Mouse (Mus musculus): ENCODE data around the gene Taok3. TPM values are rescaled to one million over a fixed set of nuclear protein-coding genes. Genes with fewer than 3 reads are reported as not detected.

Gene Taok3
- polyA plus RNA-seq, 1 experiment = 7.7 TPM

DNA sequence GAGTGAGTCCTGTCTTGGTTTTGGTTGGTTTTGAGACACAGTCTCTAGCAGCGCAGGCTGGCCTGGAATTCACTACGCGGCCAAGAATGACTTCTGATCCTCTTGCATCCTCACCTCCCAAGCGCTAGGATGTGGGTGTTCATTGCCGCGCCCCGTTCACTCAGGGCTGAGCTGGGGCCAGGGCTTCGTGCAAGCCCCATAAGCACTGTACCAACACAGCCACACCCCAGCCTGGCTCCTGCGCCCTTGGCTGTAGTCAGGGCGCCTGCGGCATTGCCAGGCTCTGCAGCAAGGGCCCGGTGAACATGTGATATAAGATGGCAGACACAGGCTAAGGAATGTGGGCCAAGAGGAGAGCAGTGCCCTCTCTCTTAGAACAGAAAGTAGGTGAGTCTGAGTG lies 149.5 kb downstream of the Taok3 start:
- Histone ChIP-seq H3K27me3 (ENCODE audit: control insufficient read depth, insufficient read depth, insufficient read length) (no peaks in the 10 kb centered on the region), H3ac (ENCODE audit: control insufficient read depth, insufficient read length) (no peak overlapping the region), H3K4me2 (ENCODE audit: low read depth) (no peak overlapping the region), H3K79me2 (ENCODE audit: control insufficient read depth, insufficient read depth) (no peaks in the 10 kb centered on the region), H3K36me3 (ENCODE audit: control insufficient read depth, insufficient read depth) (no peaks in the 10 kb centered on the region), H3K4me3 (no peak overlapping the region)
- TF ChIP-seq SRF (IDR thresholded peaks at IDR 0.05; ENCODE audit: control insufficient read depth, insufficient read length, low read depth) (no peak), REST (IDR thresholded peaks at IDR 0.05; ENCODE audit: insufficient read depth, insufficient read length) (no peak), E2F4 (IDR thresholded peaks at IDR 0.05; ENCODE audit: insufficient read depth) (no peak), POLR2AphosphoS2 (IDR thresholded peaks at IDR 0.05; ENCODE audit: insufficient read length, low read depth) (no peak), MAX (IDR thresholded peaks at IDR 0.05; ENCODE audit: low read depth) (no peak), USF1 (IDR thresholded peaks at IDR 0.05; ENCODE audit: low read depth) (no peak), POLR2A (IDR thresholded peaks at IDR 0.05; ENCODE audit: insufficient read length, low read depth) (no peak), TCF3 (IDR thresholded peaks at IDR 0.05; ENCODE audit: insufficient read length, low read depth) (no peak), MYOG (IDR thresholded peaks at IDR 0.05; ENCODE audit: control insufficient read depth in 1 of 3, insufficient read depth in 1 of 3, insufficient read length in 2 of 3, low read depth in 2 of 3) (no peak), TCF12 (IDR thresholded peaks at IDR 0.05; ENCODE audit: insufficient read depth, poor library complexity, severe bottlenecking) (no peak), CEBPB (IDR thresholded peaks at IDR 0.05; ENCODE audit: insufficient read depth, poor library complexity, severe bottlenecking) (no peak), MYOD1 (IDR thresholded peaks at IDR 0.05; ENCODE audit: control insufficient read depth in 1 of 3, insufficient read length in 2 of 3, low read depth in 2 of 3) (no peak)

DNA sequence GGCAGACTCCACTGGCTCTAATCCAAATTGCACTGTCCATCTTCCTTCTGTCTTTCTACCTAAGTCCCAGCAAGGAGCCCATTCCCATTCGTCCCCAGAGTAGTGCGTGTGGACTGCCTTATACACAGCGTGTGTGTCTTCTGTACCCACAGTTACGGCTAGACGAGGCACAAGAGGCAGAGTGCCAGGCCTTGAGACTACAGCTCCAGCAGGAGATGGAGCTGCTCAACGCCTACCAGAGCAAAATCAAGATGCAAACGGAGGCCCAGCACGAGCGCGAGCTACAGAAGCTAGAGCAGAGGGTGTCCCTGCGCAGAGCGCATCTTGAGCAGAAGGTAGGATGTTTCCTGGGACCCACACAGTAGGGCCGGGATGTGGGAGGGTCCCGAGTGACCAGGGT lies 152.0 kb downstream of the Taok3 start:
- Histone ChIP-seq H3K4me3 (no peak overlapping the region), H3ac (ENCODE audit: control insufficient read depth, insufficient read length) (no peak overlapping the region), H3K36me3 (ENCODE audit: control insufficient read depth, insufficient read depth) (no peaks in the 10 kb centered on the region), H3K27me3 (ENCODE audit: control insufficient read depth, insufficient read depth, insufficient read length) (no peaks in the 10 kb centered on the region), H3K79me2 (ENCODE audit: control insufficient read depth, insufficient read depth) (no peaks in the 10 kb centered on the region), H3K4me2 (ENCODE audit: low read depth) (no peak overlapping the region)
- TF ChIP-seq SRF (IDR thresholded peaks at IDR 0.05; ENCODE audit: control insufficient read depth, insufficient read length, low read depth) = no peak
- no peak for TF ChIP-seq REST (IDR thresholded peaks at IDR 0.05; ENCODE audit: insufficient read depth, insufficient read length)
- no peak for TF ChIP-seq POLR2AphosphoS2 (IDR thresholded peaks at IDR 0.05; ENCODE audit: insufficient read length, low read depth)
- TF ChIP-seq MYOG (IDR thresholded peaks at IDR 0.05; ENCODE audit: control insufficient read depth in 1 of 3, insufficient read depth in 1 of 3, insufficient read length in 2 of 3, low read depth in 2 of 3) = no peak
- no peak for TF ChIP-seq CEBPB (IDR thresholded peaks at IDR 0.05; ENCODE audit: insufficient read depth, poor library complexity, severe bottlenecking)
- TF ChIP-seq TCF12 (IDR thresholded peaks at IDR 0.05; ENCODE audit: insufficient read depth, poor library complexity, severe bottlenecking) = no peak
- no peak for TF ChIP-seq TCF3 (IDR thresholded peaks at IDR 0.05; ENCODE audit: insufficient read length, low read depth)
- TF ChIP-seq MYOD1 (IDR thresholded peaks at IDR 0.05; ENCODE audit: control insufficient read depth in 1 of 3, insufficient read length in 2 of 3, low read depth in 2 of 3) = no peak
- TF ChIP-seq USF1 (IDR thresholded peaks at IDR 0.05; ENCODE audit: low read depth) = no peak
- TF ChIP-seq POLR2A (IDR thresholded peaks at IDR 0.05; ENCODE audit: insufficient read length, low read depth) = no peak
- TF ChIP-seq MAX (IDR thresholded peaks at IDR 0.05; ENCODE audit: low read depth) = no peak

DNA sequence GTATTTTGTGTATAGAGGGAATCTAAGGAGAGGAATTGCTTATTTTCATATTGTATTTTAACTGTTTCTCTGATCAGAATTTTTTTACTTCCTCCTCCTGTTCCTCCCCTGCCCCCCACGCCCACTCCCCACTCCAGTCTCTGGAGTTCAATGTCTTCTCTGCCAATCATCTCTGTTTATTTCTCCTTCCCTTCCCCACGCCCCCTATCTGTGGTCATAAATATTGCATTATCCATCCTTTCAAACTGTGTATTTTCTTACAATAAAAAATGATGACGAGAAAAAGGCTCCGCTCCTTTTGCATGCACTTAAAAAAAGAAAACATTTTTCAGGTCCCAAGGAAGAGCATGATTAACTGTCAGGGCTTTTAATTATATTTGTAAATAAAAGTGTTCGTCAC lies 154.9 kb downstream of the Taok3 start:
- no peak overlapping the region for H3ac ChIP-seq (ENCODE audit: control insufficient read depth, insufficient read length)
- no peaks in the 10 kb centered on the region for H3K27me3 ChIP-seq (ENCODE audit: control insufficient read depth, insufficient read depth, insufficient read length)
- H3K4me2 ChIP-seq (ENCODE audit: low read depth) = no peak overlapping the region
- H3K79me2 ChIP-seq (ENCODE audit: control insufficient read depth, insufficient read depth) = no peaks in the 10 kb centered on the region
- H3K36me3 ChIP-seq (ENCODE audit: control insufficient read depth, insufficient read depth) = no peaks in the 10 kb centered on the region
- TF ChIP-seq POLR2A (IDR thresholded peaks at IDR 0.05; ENCODE audit: insufficient read length, low read depth) = no peak
- no peak for TF ChIP-seq MYOG (IDR thresholded peaks at IDR 0.05; ENCODE audit: control insufficient read depth in 1 of 3, insufficient read depth in 1 of 3, insufficient read length in 2 of 3, low read depth in 2 of 3)
- no peak for TF ChIP-seq TCF12 (IDR thresholded peaks at IDR 0.05; ENCODE audit: insufficient read depth, poor library complexity, severe bottlenecking)
- TF ChIP-seq MAX (IDR thresholded peaks at IDR 0.05; ENCODE audit: low read depth) = no peak
- TF ChIP-seq POLR2AphosphoS2 (IDR thresholded peaks at IDR 0.05; ENCODE audit: insufficient read length, low read depth) = no peak
- no peak for TF ChIP-seq TCF3 (IDR thresholded peaks at IDR 0.05; ENCODE audit: insufficient read length, low read depth)
- TF ChIP-seq USF1 (IDR thresholded peaks at IDR 0.05; ENCODE audit: low read depth) = no peak
- TF ChIP-seq MYOD1 (IDR thresholded peaks at IDR 0.05; ENCODE audit: control insufficient read depth in 1 of 3, insufficient read length in 2 of 3, low read depth in 2 of 3) = no peak
- TF ChIP-seq REST (IDR thresholded peaks at IDR 0.05; ENCODE audit: insufficient read depth, insufficient read length) = no peak
- TF ChIP-seq E2F4 (IDR thresholded peaks at IDR 0.05; ENCODE audit: insufficient read depth) = no peak
- no peak for TF ChIP-seq CEBPB (IDR thresholded peaks at IDR 0.05; ENCODE audit: insufficient read depth, poor library complexity, severe bottlenecking)
- TF ChIP-seq SRF (IDR thresholded peaks at IDR 0.05; ENCODE audit: control insufficient read depth, insufficient read length, low read depth) = no peak
- H3K4me3 ChIP-seq = no peak overlapping the region

DNA sequence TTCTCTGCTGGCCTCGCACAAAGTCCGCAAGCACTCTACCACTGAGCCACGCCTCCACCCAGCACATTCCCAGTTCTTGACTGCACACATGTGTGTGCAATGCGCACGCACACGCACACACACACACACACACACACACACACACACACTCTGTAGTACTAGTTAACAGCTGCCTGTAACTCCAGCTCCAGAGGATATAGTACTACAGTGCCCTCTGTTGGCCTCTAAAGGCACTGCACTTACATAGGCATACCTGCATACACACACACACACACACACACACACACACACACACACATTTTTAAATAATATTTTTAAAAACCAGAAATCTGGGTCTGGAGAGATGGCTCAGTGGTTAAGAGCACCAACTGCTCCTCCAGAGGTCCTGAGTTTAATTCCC lies 157.9 kb downstream of the Taok3 start:
- H3K36me3 ChIP-seq (ENCODE audit: control insufficient read depth, insufficient read depth) = peaks cover 7% of the 10 kb centered on the region
- no peak overlapping the region for H3ac ChIP-seq (ENCODE audit: control insufficient read depth, insufficient read length)
- H3K27me3 ChIP-seq (ENCODE audit: control insufficient read depth, insufficient read depth, insufficient read length) = no peaks in the 10 kb centered on the region
- TF ChIP-seq REST (IDR thresholded peaks at IDR 0.05; ENCODE audit: insufficient read depth, insufficient read length) (no peak), MAX (IDR thresholded peaks at IDR 0.05; ENCODE audit: low read depth) (no peak), POLR2AphosphoS2 (IDR thresholded peaks at IDR 0.05; ENCODE audit: insufficient read length, low read depth) (no peak), MYOD1 (IDR thresholded peaks at IDR 0.05; ENCODE audit: control insufficient read depth in 1 of 3, insufficient read length in 2 of 3, low read depth in 2 of 3) (no peak), POLR2A (IDR thresholded peaks at IDR 0.05; ENCODE audit: insufficient read length, low read depth) (no peak)
- no peak overlapping the region for H3K4me2 ChIP-seq (ENCODE audit: low read depth)
- no peak overlapping the region for H3K4me3 ChIP-seq
- no peaks in the 10 kb centered on the region for H3K79me2 ChIP-seq (ENCODE audit: control insufficient read depth, insufficient read depth)

Data from myocyte (in vitro differentiated cells).